Mouse (Mus musculus): ENCODE data around the gene 2900092C05Rik. TPM values are rescaled to one million over a fixed set of nuclear protein-coding genes. Genes with fewer than 3 reads are reported as not detected.

The 2900092C05Rik gene
- not detected in 2 replicates for polyA plus RNA-seq (2016; fragmentation: Nextera tagmentation; extraction: Ambion mirVana)

- ATAC-seq (ENCODE audit: insufficient number of reproducible peaks, low FRiP score) = no peak
- no peak within 1 kb of the TSS for H3K27ac ChIP-seq (ENCODE audit: poor library complexity, severe bottlenecking)
- H3K4me1 ChIP-seq (replicated peaks) = no peaks in the 10 kb centered on the region
- no peaks in the 10 kb centered on the region for H3K27me3 ChIP-seq (replicated peaks)
- H3K4me3 ChIP-seq = no peak within 1 kb of the TSS
- 46% methylated on average over 2 of the region's 2 CpGs for WGBS
- H3K36me3 ChIP-seq = no peaks in the 10 kb centered on the region
- H3K9me3 ChIP-seq (replicated peaks) = peaks cover 24% of the 10 kb centered on the region
- no peak within 1 kb of the TSS for H3K9ac ChIP-seq
- no peak within 1 kb of the TSS for H3K4me2 ChIP-seq
Observed at GRCm38 (mm10) chr7:12512217-12512616, at the start of gene 2900092C05Rik. Gene 2900092C05Rik, plus strand, starts transcription at chr7:12512517.

GRCm38 (mm10) chr7:12478158-12479008, 33.9 kb upstream of the 2900092C05Rik start, which contains the start of gene Zfp606:
Gene Zfp606, plus strand, starts transcription at chr7:12478293.
- H3K4me2 ChIP-seq = peak within 1 kb of the TSS; percentile 74
- peak within 1 kb of the TSS; percentile 97 for H3K9ac ChIP-seq
- H3K27me3 ChIP-seq (replicated peaks) = no peaks in the 10 kb centered on the region
- WGBS = under 1% methylated on average over 53 of the region's 53 CpGs
- H3K4me3 ChIP-seq = peak within 1 kb of the TSS; percentile 96
- H3K27ac ChIP-seq (ENCODE audit: poor library complexity, severe bottlenecking) = peak within 1 kb of the TSS; percentile 90
- H3K36me3 ChIP-seq = peaks cover 32% of the 10 kb centered on the region
- 0 out of 2 replicates have a peak, but pooled peaks cover under 1% of the 10 kb centered on the region for H3K9me3 ChIP-seq (replicated peaks)
- ATAC-seq (ENCODE audit: insufficient number of reproducible peaks, low FRiP score) = peak; percentile 95
- H3K4me1 ChIP-seq (replicated peaks) = peaks cover 3% of the 10 kb centered on the region; the same call in 1 of the 2 replicates

GRCm38 (mm10) chr7:12479009-12479346, 33.3 kb upstream of the 2900092C05Rik start:
- Histone ChIP-seq H3K4me3 (peak overlapping the region; percentile 96), H3K27ac (ENCODE audit: poor library complexity, severe bottlenecking) (peak overlapping the region; percentile 90; the same call in 1 of the 2 replicates), H3K36me3 (peaks cover 38% of the 10 kb centered on the region), H3K9me3 (replicated peaks) (0 out of 2 replicates have a peak, but pooled peaks cover 3% of the 10 kb centered on the region), H3K4me2 (peak overlapping the region; percentile 74), H3K27me3 (replicated peaks) (no peaks in the 10 kb centered on the region), H3K4me1 (replicated peaks) (peaks cover 3% of the 10 kb centered on the region; the same call in 1 of the 2 replicates), H3K9ac (peak overlapping the region; percentile 97)
- no peak for ATAC-seq (ENCODE audit: insufficient number of reproducible peaks, low FRiP score)
- WGBS = 0% methylated on average over 8 of the region's 8 CpGs

- H3K27ac ChIP-seq (ENCODE audit: poor library complexity, severe bottlenecking) = no peak overlapping the region
- H3K27me3 ChIP-seq (replicated peaks) = no peaks in the 10 kb centered on the region
- peak overlapping the region; percentile 96 for H3K4me3 ChIP-seq
- 72% methylated on average over 4 of the region's 4 CpGs for WGBS
- peaks cover 3% of the 10 kb centered on the region; the same call in 1 of the 2 replicates for H3K9me3 ChIP-seq (replicated peaks)
- no peak for ATAC-seq (ENCODE audit: insufficient number of reproducible peaks, low FRiP score)
- peak overlapping the region; percentile 74 for H3K4me2 ChIP-seq
- H3K4me1 ChIP-seq (replicated peaks) = peaks cover 3% of the 10 kb centered on the region; the same call in 1 of the 2 replicates
- peaks cover 44% of the 10 kb centered on the region for H3K36me3 ChIP-seq
- H3K9ac ChIP-seq = peak overlapping the region; percentile 97
Observed at GRCm38 (mm10) chr7:12479525-12479924, 32.8 kb upstream of the 2900092C05Rik start.

GRCm38 (mm10) chr7:12483771-12484170, 28.5 kb upstream of the 2900092C05Rik start:
- ATAC-seq (ENCODE audit: insufficient number of reproducible peaks, low FRiP score) = no peak
- Histone ChIP-seq H3K9me3 (replicated peaks) (peaks cover 21% of the 10 kb centered on the region), H3K4me1 (replicated peaks) (peaks cover 3% of the 10 kb centered on the region; the same call in 1 of the 2 replicates), H3K36me3 (peaks cover 86% of the 10 kb centered on the region), H3K27me3 (replicated peaks) (no peaks in the 10 kb centered on the region), H3K9ac (no peak overlapping the region), H3K4me2 (no peak overlapping the region), H3K27ac (ENCODE audit: poor library complexity, severe bottlenecking) (no peak overlapping the region), H3K4me3 (no peak overlapping the region)
- WGBS = 95% methylated on average over 6 of the region's 6 CpGs

- Histone ChIP-seq H3K27me3 (replicated peaks) (no peaks in the 10 kb centered on the region), H3K4me3 (no peak overlapping the region), H3K4me1 (replicated peaks) (no peaks in the 10 kb centered on the region), H3K9ac (no peak overlapping the region), H3K9me3 (replicated peaks) (peaks cover 34% of the 10 kb centered on the region), H3K4me2 (no peak overlapping the region), H3K27ac (ENCODE audit: poor library complexity, severe bottlenecking) (no peak overlapping the region), H3K36me3 (peaks cover 99% of the 10 kb centered on the region)
- WGBS = 84% methylated on average over 1 of the region's 1 CpGs
- no peak for ATAC-seq (ENCODE audit: insufficient number of reproducible peaks, low FRiP score)
Observed at GRCm38 (mm10) chr7:12485956-12486355, 26.4 kb upstream of the 2900092C05Rik start.

- Histone ChIP-seq H3K4me1 (replicated peaks) (no peaks in the 10 kb centered on the region), H3K27ac (ENCODE audit: poor library complexity, severe bottlenecking) (no peak overlapping the region), H3K36me3 (peaks cover 99% of the 10 kb centered on the region), H3K27me3 (replicated peaks) (no peaks in the 10 kb centered on the region), H3K4me3 (no peak overlapping the region), H3K9me3 (replicated peaks) (peaks cover 34% of the 10 kb centered on the region), H3K9ac (no peak overlapping the region), H3K4me2 (no peak overlapping the region)
- ATAC-seq (ENCODE audit: insufficient number of reproducible peaks, low FRiP score) = no peak
Observed at GRCm38 (mm10) chr7:12486691-12487090, 25.6 kb upstream of the 2900092C05Rik start.

GRCm38 (mm10) chr7:12510913-12511312, 1.4 kb upstream of the 2900092C05Rik start:
- Histone ChIP-seq H3K9ac (no peak overlapping the region), H3K4me1 (replicated peaks) (no peaks in the 10 kb centered on the region), H3K27me3 (replicated peaks) (no peaks in the 10 kb centered on the region), H3K27ac (ENCODE audit: poor library complexity, severe bottlenecking) (no peak overlapping the region), H3K4me3 (no peak overlapping the region), H3K36me3 (no peaks in the 10 kb centered on the region), H3K4me2 (no peak overlapping the region), H3K9me3 (replicated peaks) (peaks cover 28% of the 10 kb centered on the region)
- 63% methylated on average over 1 of the region's 1 CpGs for WGBS
- ATAC-seq (ENCODE audit: insufficient number of reproducible peaks, low FRiP score) = no peak

Other genes with a start within 250 kb of the 2900092C05Rik start
- gene Vmn1r81, start 244.2 kb upstream of the 2900092C05Rik start, polyA plus RNA-seq (2016; fragmentation: Nextera tagmentation; extraction: Ambion mirVana) = not detected in 2 replicates
- gene Vmn1r82, start 212.1 kb upstream of the 2900092C05Rik start, polyA plus RNA-seq (2016; fragmentation: Nextera tagmentation; extraction: Ambion mirVana) = not detected in 2 replicates
- gene Vmn1r83, start 183.0 kb upstream of the 2900092C05Rik start, polyA plus RNA-seq (2016; fragmentation: Nextera tagmentation; extraction: Ambion mirVana) = not detected in 2 replicates
- gene Vmn1r84, start 143.2 kb upstream of the 2900092C05Rik start, polyA plus RNA-seq (2016; fragmentation: Nextera tagmentation; extraction: Ambion mirVana) = not detected in 2 replicates
- gene Zfp551, start 89.8 kb upstream of the 2900092C05Rik start, polyA plus RNA-seq (2016; fragmentation: Nextera tagmentation; extraction: Ambion mirVana) = 2.7 and 2.8 TPM in 2 replicates
- 18.2 and 19.6 TPM in 2 replicates for gene Zfp606, start 34.2 kb upstream of the 2900092C05Rik start, polyA plus RNA-seq (2016; fragmentation: Nextera tagmentation; extraction: Ambion mirVana)
- 0.03 TPM in 1 of 2 replicates, not detected in the other for gene Vmn2r53, start 96.3 kb downstream of the 2900092C05Rik start, polyA plus RNA-seq (2016; fragmentation: Nextera tagmentation; extraction: Ambion mirVana)
- gene Vmn2r54, start 127.8 kb downstream of the 2900092C05Rik start, polyA plus RNA-seq (2016; fragmentation: Nextera tagmentation; extraction: Ambion mirVana) = not detected in 2 replicates
- not detected in 2 replicates for gene Vmn2r55, start 172.5 kb downstream of the 2900092C05Rik start, polyA plus RNA-seq (2016; fragmentation: Nextera tagmentation; extraction: Ambion mirVana)
- gene Vmn2r56, start 222.5 kb downstream of the 2900092C05Rik start, polyA plus RNA-seq (2016; fragmentation: Nextera tagmentation; extraction: Ambion mirVana) = not detected in 2 replicates